8 mouse cellular contexts compared by ENCODE assay signal in genomic region chr11:72207834-72208377, GRCm38 (mm10). TPM values are rescaled to one million over a fixed set of nuclear protein-coding genes. Genes with fewer than 3 reads are reported as not detected.
DNase-seq lines count a peak whose midpoint lies in the region; ATAC-seq and TF ChIP-seq lines count a peak whose summit lies in the region.

No protein-coding gene starts in this region.

- TF ChIP-seq CTCF in intestine, postnatal 0 days (IDR thresholded peaks at IDR 0.05; ENCODE audit: low read depth): no peak

- peak overlapping the region; percentile 70 for H3K9ac ChIP-seq in heart, embryonic 11.5 days (ENCODE audit: low read depth, low read length)
- H3K9ac ChIP-seq in intestine, postnatal 0 days (ENCODE audit: low read depth, low read length): peak overlapping the region; percentile 67
- H3K9ac ChIP-seq in midbrain, embryonic 13.5 days (replicated peaks): peak overlapping the region; percentile 94

- H3K9me3 ChIP-seq in heart, embryonic 11.5 days (replicated peaks; ENCODE audit: control insufficient read depth, low read length): no peaks in the 10 kb centered on the region
- no peaks in the 10 kb centered on the region for H3K9me3 ChIP-seq in intestine, postnatal 0 days (ENCODE audit: control insufficient read depth)
- H3K9me3 ChIP-seq in midbrain, embryonic 13.5 days: no peaks in the 10 kb centered on the region

- WGBS in heart, embryonic 11.5 days (ENCODE audit: insufficient replicate concordance): 14% methylated on average over 17 of the region's 17 CpGs
- 4% methylated on average over 17 of the region's 17 CpGs for WGBS in intestine, postnatal 0 days
- 22% methylated on average over 17 of the region's 17 CpGs for WGBS in midbrain, embryonic 13.5 days

- H3K27ac ChIP-seq in heart, embryonic 11.5 days (ENCODE audit: low read depth, low read length): no peak overlapping the region
- H3K27ac ChIP-seq in brown adipose tissue, adult 24 weeks (replicated peaks; ENCODE audit: low read depth, low read length): peak overlapping the region; percentile 80
- H3K27ac ChIP-seq in intestine, postnatal 0 days (ENCODE audit: low read depth, low read length): peak overlapping the region; percentile 91
- H3K27ac ChIP-seq in midbrain, embryonic 13.5 days: peak overlapping the region; percentile 82; the same call in 1 of the 2 replicates

- ATAC-seq in heart, embryonic 11.5 days (replicated peaks; ENCODE audit: insufficient number of reproducible peaks, low FRiP score, low TSS enrichment): no peak
- peak; percentile 63 for ATAC-seq in intestine, postnatal 0 days
- ATAC-seq in midbrain, embryonic 13.5 days: no peak

- H3K4me2 ChIP-seq in heart, embryonic 11.5 days: peak overlapping the region; percentile 94
- peak overlapping the region; percentile 89 for H3K4me2 ChIP-seq in intestine, postnatal 0 days (replicated peaks; ENCODE audit: low read depth)
- peak overlapping the region; percentile 92 for H3K4me2 ChIP-seq in midbrain, embryonic 13.5 days (replicated peaks)

- no peak for DNase-seq in heart, adult 18-20 months
- DNase-seq in embryo, embryonic 9.5 days (ENCODE audit: extremely low spot score): no peak
- no peak for DNase-seq in right cerebral cortex, postnatal 14 days
- DNase-seq in thymus, adult 18-20 months: no peak

- H3K4me1 ChIP-seq in heart, embryonic 11.5 days (ENCODE audit: control insufficient read depth, insufficient read depth, low read length): peaks cover 9% of the 10 kb centered on the region
- H3K4me1 ChIP-seq in brown adipose tissue, adult 24 weeks (ENCODE audit: control insufficient read depth, insufficient read depth, insufficient read length, low read length): peaks cover 12% of the 10 kb centered on the region
- H3K4me1 ChIP-seq in intestine, postnatal 0 days (replicated peaks; ENCODE audit: control insufficient read depth, insufficient read depth, low read length): 0 out of 2 replicates have a peak, but pooled peaks cover 5% of the 10 kb centered on the region
- H3K4me1 ChIP-seq in midbrain, embryonic 13.5 days (replicated peaks): peaks cover 41% of the 10 kb centered on the region

- H3K4me3 ChIP-seq in heart, embryonic 11.5 days (ENCODE audit: low read depth, low read length): peak overlapping the region; percentile 91
- peak overlapping the region; percentile 99 for H3K4me3 ChIP-seq in brown adipose tissue, adult 24 weeks (ENCODE audit: insufficient read depth, low read depth, low read length)
- peak overlapping the region; percentile 89 for H3K4me3 ChIP-seq in intestine, postnatal 0 days (ENCODE audit: low read depth, low read length)
- H3K4me3 ChIP-seq in midbrain, embryonic 13.5 days (replicated peaks): peak overlapping the region; percentile 93

- H3K36me3 ChIP-seq in heart, embryonic 11.5 days (ENCODE audit: control insufficient read depth, insufficient read depth, low read length): peaks cover 12% of the 10 kb centered on the region
- H3K36me3 ChIP-seq in intestine, postnatal 0 days (ENCODE audit: control insufficient read depth, insufficient read depth): peaks cover 24% of the 10 kb centered on the region
- peaks cover 25% of the 10 kb centered on the region for H3K36me3 ChIP-seq in midbrain, embryonic 13.5 days

- H3K27me3 ChIP-seq in heart, embryonic 11.5 days (ENCODE audit: control insufficient read depth, insufficient read depth, low read length): no peaks in the 10 kb centered on the region
- no peaks in the 10 kb centered on the region for H3K27me3 ChIP-seq in intestine, postnatal 0 days (replicated peaks; ENCODE audit: control insufficient read depth, insufficient read depth, low read length)
- H3K27me3 ChIP-seq in midbrain, embryonic 13.5 days: no peaks in the 10 kb centered on the region

RNA-seq across cellular contexts. Expression of gene Txndc17, which starts 0.6 kb away (rescaled TPM):
- polyA plus RNA-seq in heart, embryonic 11.5 days (2014; fragmentation: Nextera tagmentation; extraction: Ambion mirVana): 150 and 155 TPM in 2 replicates
- total RNA-seq in heart, adult 18-20 months (2021): 10 to 100 TPM; 40.3 to 46.9 TPM
- 114 and 144 TPM in 2 replicates for polyA plus RNA-seq in brown adipose tissue, adult 24 weeks (2012; ENCODE audit: insufficient read depth, insufficient read length, missing spikeins)
- polyA plus RNA-seq in intestine, postnatal 0 days (2015; fragmentation: Nextera tagmentation; extraction: Ambion mirVana): 642 and 665 TPM in 2 replicates
- 152 and 160 TPM in 2 replicates for polyA plus RNA-seq in midbrain, embryonic 13.5 days (2015; fragmentation: Nextera tagmentation; extraction: Ambion mirVana)

RNA-seq across cellular contexts. Expression of gene 4933427D14Rik, which starts 0.6 kb away (rescaled TPM):
- 5.3 and 5.4 TPM in 2 replicates for polyA plus RNA-seq in heart, embryonic 11.5 days (2014; fragmentation: Nextera tagmentation; extraction: Ambion mirVana)
- 1 to 10 TPM; 1.9 to 2.4 TPM for total RNA-seq in heart, adult 18-20 months (2021)
- polyA plus RNA-seq in brown adipose tissue, adult 24 weeks (2012; ENCODE audit: insufficient read depth, insufficient read length, missing spikeins): 1.5 and 2.2 TPM in 2 replicates
- 4.3 and 4.8 TPM in 2 replicates for polyA plus RNA-seq in intestine, postnatal 0 days (2015; fragmentation: Nextera tagmentation; extraction: Ambion mirVana)
- polyA plus RNA-seq in midbrain, embryonic 13.5 days (2015; fragmentation: Nextera tagmentation; extraction: Ambion mirVana): 27.9 and 31.0 TPM in 2 replicates

RNA-seq across cellular contexts. Expression of gene Gm43951, which starts 1.3 kb away (rescaled TPM):
- polyA plus RNA-seq in heart, embryonic 11.5 days (2014; fragmentation: Nextera tagmentation; extraction: Ambion mirVana): not detected in 2 replicates
- under 1 TPM; 0.13 to 0.15 TPM for total RNA-seq in heart, adult 18-20 months (2021)
- polyA plus RNA-seq in brown adipose tissue, adult 24 weeks (2012; ENCODE audit: insufficient read depth, insufficient read length, missing spikeins): not detected in 2 replicates
- polyA plus RNA-seq in intestine, postnatal 0 days (2015; fragmentation: Nextera tagmentation; extraction: Ambion mirVana): not detected in 2 replicates
- polyA plus RNA-seq in midbrain, embryonic 13.5 days (2015; fragmentation: Nextera tagmentation; extraction: Ambion mirVana): 1.6 and 1.9 TPM in 2 replicates

RNA-seq across cellular contexts. Expression of gene Med31, which starts 7.5 kb away (rescaled TPM):
- polyA plus RNA-seq in heart, embryonic 11.5 days (2014; fragmentation: Nextera tagmentation; extraction: Ambion mirVana): 31.2 and 32.6 TPM in 2 replicates
- 10 to 100 TPM; 10.4 to 10.7 TPM for total RNA-seq in heart, adult 18-20 months (2021)
- polyA plus RNA-seq in brown adipose tissue, adult 24 weeks (2012; ENCODE audit: insufficient read depth, insufficient read length, missing spikeins): 16.0 and 16.1 TPM in 2 replicates
- polyA plus RNA-seq in intestine, postnatal 0 days (2015; fragmentation: Nextera tagmentation; extraction: Ambion mirVana): 23.9 and 25.5 TPM in 2 replicates
- polyA plus RNA-seq in midbrain, embryonic 13.5 days (2015; fragmentation: Nextera tagmentation; extraction: Ambion mirVana): 66.7 and 72.9 TPM in 2 replicates

RNA-seq across cellular contexts. Expression of gene Slc13a5, which starts 59.1 kb away (rescaled TPM):
- polyA plus RNA-seq in heart, embryonic 11.5 days (2014; fragmentation: Nextera tagmentation; extraction: Ambion mirVana): 0.24 and 0.58 TPM in 2 replicates
- not detected for total RNA-seq in heart, adult 18-20 months (2021)
- polyA plus RNA-seq in brown adipose tissue, adult 24 weeks (2012; ENCODE audit: insufficient read depth, insufficient read length, missing spikeins): not detected in 2 replicates
- 0.17 and 0.22 TPM in 2 replicates for polyA plus RNA-seq in intestine, postnatal 0 days (2015; fragmentation: Nextera tagmentation; extraction: Ambion mirVana)
- polyA plus RNA-seq in midbrain, embryonic 13.5 days (2015; fragmentation: Nextera tagmentation; extraction: Ambion mirVana): 0.69 and 0.93 TPM in 2 replicates
